8 mouse cellular contexts compared by ENCODE assay signal in genomic region chr1:160792156-160792685, GRCm38 (mm10). TPM values are rescaled to one million over a fixed set of nuclear protein-coding genes. Genes with fewer than 3 reads are reported as not detected.
A peak's percentile ranks its signal among the peaks of the same experiment; 100 is the strongest.
DNase-seq lines count a peak whose midpoint lies in the region; ATAC-seq and TF ChIP-seq lines count a peak whose summit lies in the region.

No protein-coding gene starts in this region.

- no peak for TF ChIP-seq POLR2A in heart, adult 2 months (IDR thresholded peaks at IDR 0.05; ENCODE audit: insufficient read depth, low read depth, low read length)
- no peak for TF ChIP-seq POLR2A in bone marrow, adult 2 months (IDR thresholded peaks at IDR 0.05; ENCODE audit: borderline replicate concordance, control insufficient read depth, low read depth, low read length)

- H3K4me1 ChIP-seq in heart, adult 2 months (ENCODE audit: control insufficient read depth, insufficient read depth, low read length), result peaks cover 3% of the 10 kb centered on the region; the same call in 1 of the 2 replicates
- no peaks in the 10 kb centered on the region; the same call in 1 of the 2 replicates for H3K4me1 ChIP-seq in bone marrow, adult 2 months (ENCODE audit: control insufficient read depth, insufficient read depth, low read length)
- peaks cover 6% of the 10 kb centered on the region for H3K4me1 ChIP-seq in forebrain, embryonic 12.5 days

- peak overlapping the region; percentile 89 for H3K4me2 ChIP-seq in forebrain, embryonic 12.5 days

- TF ChIP-seq CTCF in heart, adult 2 months (IDR thresholded peaks at IDR 0.05), result no peak
- TF ChIP-seq CTCF in bone marrow, adult 2 months (IDR thresholded peaks at IDR 0.05; ENCODE audit: control insufficient read depth, insufficient read depth, low read length), result no peak

- no peak for DNase-seq in heart, adult 2 months
- no peak for DNase-seq in heart, adult 8-10 months (ENCODE audit: low spot score)
- peak; percentile 24 for DNase-seq in left cerebral cortex, postnatal 4 days
- DNase-seq in spleen, postnatal 36 days (ENCODE audit: low spot score in 2 of 2), result peak; percentile 22 to 45

- H3K27me3 ChIP-seq in heart, adult 2 months (ENCODE audit: control insufficient read depth, insufficient read depth, low read length), result no peaks in the 10 kb centered on the region
- 0 out of 2 replicates have a peak, but pooled peaks cover 3% of the 10 kb centered on the region for H3K27me3 ChIP-seq in forebrain, embryonic 12.5 days

- no peak for TF ChIP-seq EP300 in heart, adult 2 months (IDR thresholded peaks at IDR 0.05; ENCODE audit: insufficient read depth, low read depth, low read length)

- WGBS in heart, adult 2 months, result 1% methylated on average over 48 of the region's 51 CpGs
- WGBS in bone marrow, adult 2 months, result under 1% methylated on average over 44 of the region's 51 CpGs
- under 1% methylated on average over 51 of the region's 51 CpGs for WGBS in forebrain, embryonic 12.5 days

- H3K9me3 ChIP-seq in forebrain, embryonic 12.5 days, result no peaks in the 10 kb centered on the region

- H3K27ac ChIP-seq in heart, adult 2 months, result peak overlapping the region; percentile 85
- H3K27ac ChIP-seq in bone marrow, adult 2 months (ENCODE audit: control insufficient read depth, insufficient read depth, low read depth, low read length, poor library complexity), result peak overlapping the region; percentile 92
- H3K27ac ChIP-seq in forebrain, embryonic 12.5 days, result peak overlapping the region; percentile 57; the same call in 1 of the 2 replicates

- peaks cover 2% of the 10 kb centered on the region; the same call in 1 of the 2 replicates for H3K36me3 ChIP-seq in heart, adult 2 months (ENCODE audit: control insufficient read depth, insufficient read depth, low read length)
- H3K36me3 ChIP-seq in forebrain, embryonic 12.5 days (replicated peaks), result no peaks in the 10 kb centered on the region

- ATAC-seq in forebrain, embryonic 12.5 days (ENCODE audit: low FRiP score), result peak; percentile 87
- peak; percentile 30 for ATAC-seq in inflammation-experienced regulatory T-cells, adult 6 months
- peak; percentile 13 for ATAC-seq in megakaryocyte progenitor cell, adult 5-6 weeks (replicated peaks; ENCODE audit: poor library complexity)

- H3K79me2 ChIP-seq in heart, adult 2 months (replicated peaks; ENCODE audit: control insufficient read depth, insufficient read depth, low read length), result no peaks in the 10 kb centered on the region

- peak overlapping the region; percentile 89 for H3K4me3 ChIP-seq in heart, adult 2 months
- H3K4me3 ChIP-seq in bone marrow, adult 2 months (replicated peaks; ENCODE audit: control insufficient read depth, low read depth, low read length), result peak overlapping the region; percentile 99
- H3K4me3 ChIP-seq in forebrain, embryonic 12.5 days (replicated peaks), result peak overlapping the region; percentile 88

- intact Hi-C loops in heart, adult 2 months (cut with DNase I), result loop anchor here (2.0 to 5.0 kb wide), 4 partner anchors 35 to 240 kb away; partner anchors contain the start of genes Rc3h1 and Zbtb37
- intact Hi-C loops in left cerebral cortex, postnatal 4 days (cut with DNase I), result no loop called here

- H3K9ac ChIP-seq in heart, adult 2 months (ENCODE audit: low read depth, low read length), result peak overlapping the region; percentile 94
- H3K9ac ChIP-seq in forebrain, embryonic 12.5 days, result peak overlapping the region; percentile 83

RNA-seq across cellular contexts. Expression of gene Rabgap1l, which starts 0.8 kb away (rescaled TPM):
- 10 to 100 TPM; 67.6 to 68.4 TPM for total RNA-seq in heart, adult 2 months (2021)
- 19.0 and 51.5 TPM in 2 replicates for polyA plus RNA-seq in heart, adult 2 months (2012; rRNA removed)
- 10 to 100 TPM; 61.7 to 86.7 (median 68.5) TPM for total RNA-seq in heart, adult 8-10 months (2022)
- polyA plus RNA-seq in bone marrow, adult 2 months (2011; ENCODE audit: insufficient read depth, insufficient read length, low replicate concordance, missing spikeins), result 60.3 and 73.4 TPM in 2 replicates
- 18.7 and 19.6 TPM in 2 replicates for polyA plus RNA-seq in forebrain, embryonic 12.5 days (2016; fragmentation: Nextera tagmentation; extraction: Ambion mirVana)
- 100 to 1,000 TPM; 237 to 400 (median 301) TPM for polyA plus RNA-seq in inflammation-experienced regulatory T-cells, adult 6 months (2017; shearing (Covaris generic))
- total RNA-seq in left cerebral cortex, postnatal 4 days (2021), result 100 to 1,000 TPM; 194 to 203 TPM
- total RNA-seq in megakaryocyte progenitor cell, adult 5-6 weeks (2015), result 122 and 143 TPM in 2 replicates
- 149 and 173 TPM in 2 replicates for total RNA-seq in megakaryocyte progenitor cell, adult 5-6 weeks (2017)

Comparison
In these comparisons a context has a peak if more than half of its experiments do, and no peak if none do; other contexts are left out.
1. DNase-seq: peak in left cerebral cortex, postnatal 4 days (single experiment) and spleen, postnatal 36 days (2 of 2); none in heart, adult 2 months (0 of 2) and heart, adult 8-10 months (single experiment).
2. ATAC-seq: peak in every context shown above with its lines; median percentile 87 in forebrain, embryonic 12.5 days; 30 in inflammation-experienced regulatory T-cells, adult 6 months; 13 in megakaryocyte progenitor cell, adult 5-6 weeks.
3. Peak in every context shown above with its lines, with median percentiles within 50 percentile points of each other: H3K27ac ChIP-seq and H3K4me3 ChIP-seq.